Mouse (Mus musculus) forebrain, embryonic 11.5 days (tissue): ENCODE measurements at regions not wholly inside any gene's neighbourhood (a gene's known extent, or its start where the extent isn't known, plus 50 kb on each side); places are given as distances from the start of the nearest gene placed in this dataset.
A peak's percentile ranks its signal among the peaks of the same experiment; 100 is the strongest.

Experiments used
- ATAC-seq: fragments of 200-750 bp; cut with Nextera tagmentation; replicated peaks from 2 replicates; pipeline ENCODE4 v1.8.0; 2017; ENCODE audit warnings: moderate TSS enrichment; ENCODE audit not compliant: low FRiP score
- DNase-seq: peaks from one replicate; pipeline ENCODE4 v3.0.0-alpha.2; 2017; ENCODE audit warnings: low spot score
- H3K27ac ChIP-seq: fragments of 300-500 bp; sonication (generic); 2 replicates; pipeline ENCODE4 v1.5.1; 2014; ENCODE audit warnings: low read depth, low read length
- H3K27me3 ChIP-seq: fragments of 300-500 bp; sonication (generic); 2 replicates; pipeline ENCODE4 v1.6.1; 2014; ENCODE audit warnings: mild to moderate bottlenecking, low read length, mixed read lengths; ENCODE audit not compliant: control insufficient read depth, insufficient read depth
- H3K36me3 ChIP-seq: fragments of 300-500 bp; sonication (generic); 2 replicates; pipeline ENCODE4 v1.6.1; 2014; ENCODE audit warnings: mild to moderate bottlenecking, low read length, moderate library complexity, mixed read lengths; ENCODE audit not compliant: control insufficient read depth, insufficient read depth
- H3K4me1 ChIP-seq: fragments of 300-500 bp; sonication (generic); replicated peaks from 2 replicates; pipeline ENCODE4 v1.6.1; 2014; ENCODE audit warnings: low read length, mixed read lengths; ENCODE audit not compliant: control insufficient read depth, insufficient read depth
- H3K4me2 ChIP-seq: fragments of 300-500 bp; sonication (generic); 2 replicates; pipeline ENCODE4 v1.6.1; 2014; ENCODE audit warnings: low read depth, mild to moderate bottlenecking, low read length, moderate library complexity, mixed read lengths; ENCODE audit not compliant: severe bottlenecking
- H3K4me3 ChIP-seq: fragments of 300-500 bp; sonication (generic); 2 replicates; pipeline ENCODE4 v1.5.1; 2014; ENCODE audit warnings: low read depth, low read length
- H3K9ac ChIP-seq: fragments of 300-500 bp; sonication (generic); 2 replicates; pipeline ENCODE4 v1.6.1; 2014; ENCODE audit warnings: low read length
- H3K9me3 ChIP-seq: fragments of 300-500 bp; sonication (generic); 2 replicates; pipeline ENCODE4 v1.6.1; 2016; ENCODE audit warnings: low read length, mixed read lengths; ENCODE audit not compliant: control insufficient read depth
- WGBS: fragments of 180-500 bp; shearing (Covaris S2); extraction: QIAGEN DNeasy Blood & Tissue Kit; methylation state at CpG from one replicate; pipeline ENCODE4 v1.1.7; 2014; 5-methylcytosine and 5-hydroxymethylcytosine counted together

DNA sequence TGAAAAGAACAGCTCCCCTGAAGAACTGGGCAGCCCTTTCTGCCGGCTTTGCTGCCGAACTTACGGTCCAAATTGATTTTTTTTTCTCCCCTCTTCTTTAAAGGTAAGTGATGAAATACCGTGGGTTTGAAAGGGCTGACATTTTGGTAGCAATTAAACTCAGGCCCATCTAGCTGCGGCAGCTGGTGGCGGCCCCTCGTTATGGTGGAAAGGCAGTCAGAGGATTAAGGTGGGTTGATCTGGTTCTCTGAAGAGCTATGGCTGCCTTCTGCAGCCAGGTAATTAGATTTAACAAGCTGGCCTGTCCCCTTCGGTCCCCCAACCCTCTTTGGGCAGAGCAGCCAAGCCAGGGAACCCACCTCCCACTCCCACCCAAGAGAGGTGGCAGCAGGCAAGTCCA, 214.1 kb upstream of the Csf3r start:
- no peak overlapping the region for H3K4me2 ChIP-seq
- peaks cover 4% of the 10 kb centered on the region; the same call in 1 of the 2 replicates for H3K27me3 ChIP-seq
- H3K36me3 ChIP-seq = no peaks in the 10 kb centered on the region
- no peaks in the 10 kb centered on the region for H3K9me3 ChIP-seq
- no peak for ATAC-seq
- H3K9ac ChIP-seq = no peak overlapping the region
- H3K4me1 ChIP-seq = peaks cover 4% of the 10 kb centered on the region; the same call in 1 of the 2 replicates
- 21% methylated on average over 8 of the region's 8 CpGs for WGBS
- DNase-seq = no peak
- no peak overlapping the region for H3K4me3 ChIP-seq
- H3K27ac ChIP-seq = no peak overlapping the region

GRCm38 (mm10) chr4:125814311-125814710, 210.0 kb upstream of the Csf3r start:
- H3K4me2 ChIP-seq = no peak overlapping the region
- no peak overlapping the region for H3K9ac ChIP-seq
- no peak for DNase-seq
- 84% methylated on average over 12 of the region's 12 CpGs for WGBS
- ATAC-seq = no peak
- H3K9me3 ChIP-seq = no peaks in the 10 kb centered on the region
- peaks cover 2% of the 10 kb centered on the region; the same call in 1 of the 2 replicates for H3K27me3 ChIP-seq
- H3K27ac ChIP-seq = no peak overlapping the region
- peaks cover 6% of the 10 kb centered on the region; the same call in 1 of the 2 replicates for H3K4me1 ChIP-seq
- no peaks in the 10 kb centered on the region for H3K36me3 ChIP-seq
- no peak overlapping the region for H3K4me3 ChIP-seq

DNA sequence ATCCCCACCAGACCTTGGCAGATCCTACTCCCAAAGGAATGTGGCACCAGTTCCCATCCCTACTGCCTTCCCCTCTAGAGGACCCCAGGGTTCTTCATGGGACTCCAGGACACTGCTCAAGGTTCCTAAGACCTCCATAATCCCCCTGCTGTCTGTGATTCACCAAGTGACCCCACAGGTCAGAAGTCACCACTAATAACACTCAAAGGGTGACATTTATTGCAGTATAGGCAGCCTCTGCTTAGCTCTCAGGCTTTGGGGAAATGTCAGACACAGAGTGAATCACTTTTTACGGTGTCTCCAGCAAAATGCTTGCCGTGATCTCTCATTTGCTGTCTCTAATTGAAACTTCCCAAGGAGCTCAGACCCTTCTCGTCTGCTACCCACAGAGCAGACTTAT, 209.1 kb upstream of the Csf3r start:
- WGBS = 76% methylated on average over 3 of the region's 3 CpGs
- no peak overlapping the region for H3K9ac ChIP-seq
- ATAC-seq (no peak), DNase-seq (no peak)
- H3K27me3 ChIP-seq = peaks cover 2% of the 10 kb centered on the region; the same call in 1 of the 2 replicates
- no peak overlapping the region for H3K4me3 ChIP-seq
- H3K9me3 ChIP-seq = no peaks in the 10 kb centered on the region
- no peak overlapping the region for H3K4me2 ChIP-seq
- H3K4me1 ChIP-seq = peaks cover 3% of the 10 kb centered on the region; the same call in 1 of the 2 replicates
- no peak overlapping the region for H3K27ac ChIP-seq
- no peaks in the 10 kb centered on the region for H3K36me3 ChIP-seq

DNA sequence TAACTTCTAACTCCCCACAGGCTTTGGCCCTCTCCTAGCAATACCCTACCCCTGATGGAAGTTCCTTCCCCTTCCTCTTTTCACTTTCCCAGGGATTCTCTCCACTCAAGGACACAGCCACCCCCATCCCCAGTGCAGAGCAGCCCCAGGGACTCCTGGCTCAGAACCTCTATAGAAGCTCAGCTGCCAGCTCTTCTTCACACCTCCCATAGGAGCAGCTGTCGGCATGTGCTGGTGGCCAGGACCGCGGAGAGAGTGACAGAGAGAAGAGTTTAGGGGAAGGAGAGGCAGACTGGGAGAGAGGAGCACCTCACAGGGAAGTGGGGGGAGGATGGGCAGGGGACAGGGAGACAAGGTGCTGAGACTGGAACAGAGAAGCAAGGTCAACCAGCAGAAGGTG, 199.8 kb upstream of the Csf3r start:
- H3K4me3 ChIP-seq = no peak overlapping the region
- H3K4me1 ChIP-seq = no peaks in the 10 kb centered on the region
- no peak overlapping the region for H3K9ac ChIP-seq
- H3K27me3 ChIP-seq = no peaks in the 10 kb centered on the region
- no peaks in the 10 kb centered on the region for H3K9me3 ChIP-seq
- ATAC-seq = no peak
- DNase-seq = no peak
- WGBS = 80% methylated on average over 3 of the region's 3 CpGs
- no peak overlapping the region for H3K27ac ChIP-seq
- H3K4me2 ChIP-seq = no peak overlapping the region
- no peaks in the 10 kb centered on the region for H3K36me3 ChIP-seq

DNA sequence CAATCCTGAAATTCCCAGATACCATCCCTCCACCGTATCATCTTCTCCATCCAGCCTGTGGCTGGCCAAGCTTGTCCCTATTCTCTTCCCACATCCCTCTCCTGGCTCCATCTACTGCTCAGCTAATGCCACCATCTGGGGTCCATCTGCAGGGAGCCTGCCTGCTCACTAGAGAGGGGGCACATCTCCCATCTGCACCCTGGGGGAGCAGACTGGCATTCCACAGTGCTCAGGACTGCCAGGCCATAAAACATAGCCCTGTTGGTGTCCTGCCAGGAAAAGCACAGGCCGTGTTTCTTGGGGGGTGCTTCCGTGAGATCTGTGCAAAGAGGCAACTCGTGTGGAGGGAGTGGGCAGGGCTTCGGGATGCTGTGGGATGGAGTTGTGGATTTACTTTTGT, 197.9 kb upstream of the Csf3r start:
- H3K27me3 ChIP-seq = no peaks in the 10 kb centered on the region
- no peak overlapping the region for H3K4me2 ChIP-seq
- ATAC-seq (no peak), DNase-seq (no peak)
- no peaks in the 10 kb centered on the region for H3K36me3 ChIP-seq
- WGBS = 74% methylated on average over 5 of the region's 5 CpGs
- no peak overlapping the region for H3K27ac ChIP-seq
- H3K4me1 ChIP-seq = no peaks in the 10 kb centered on the region
- H3K4me3 ChIP-seq = no peak overlapping the region
- H3K9me3 ChIP-seq = no peaks in the 10 kb centered on the region
- H3K9ac ChIP-seq = no peak overlapping the region

GRCm38 (mm10) chr4:125835250-125835649, 189.1 kb upstream of the Csf3r start:
- peak; percentile 90 for DNase-seq
- 2% methylated on average over 8 of the region's 8 CpGs for WGBS
- Histone ChIP-seq H3K27ac (no peak overlapping the region), H3K4me2 (0 out of 2 replicates have a peak overlapping the region, but pooled peaks have one; percentile 6), H3K4me1 (no peaks in the 10 kb centered on the region), H3K9me3 (no peaks in the 10 kb centered on the region), H3K36me3 (no peaks in the 10 kb centered on the region), H3K4me3 (no peak overlapping the region), H3K9ac (no peak overlapping the region), H3K27me3 (no peaks in the 10 kb centered on the region)
- ATAC-seq = no peak

DNA sequence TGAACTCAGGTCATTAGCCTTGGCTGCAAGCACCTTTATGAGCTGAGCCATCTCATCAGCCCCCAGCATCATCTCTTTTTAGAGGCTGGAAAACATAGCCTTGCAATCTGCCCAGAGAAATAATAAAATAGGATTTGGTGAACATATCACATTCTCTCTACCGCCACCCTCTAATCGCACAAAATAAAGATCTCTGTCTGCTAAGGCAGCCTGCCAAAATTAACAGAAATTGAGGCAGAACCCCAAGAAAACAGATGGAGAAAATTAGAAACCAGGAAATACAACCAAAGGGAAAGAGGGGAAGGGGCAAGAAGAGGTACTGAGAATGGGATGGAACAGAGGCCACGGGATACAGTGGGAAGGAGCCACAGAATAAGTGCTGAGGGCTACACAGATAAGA, 176.8 kb upstream of the Csf3r start:
- WGBS = 96% methylated on average over 3 of the region's 3 CpGs
- H3K4me2 ChIP-seq = no peak overlapping the region
- no peak overlapping the region for H3K27ac ChIP-seq
- H3K27me3 ChIP-seq = no peaks in the 10 kb centered on the region
- no peak overlapping the region for H3K9ac ChIP-seq
- ATAC-seq = no peak
- H3K9me3 ChIP-seq = no peaks in the 10 kb centered on the region
- 0 out of 2 replicates have a peak, but pooled peaks cover 2% of the 10 kb centered on the region for H3K4me1 ChIP-seq
- H3K4me3 ChIP-seq = no peak overlapping the region
- no peaks in the 10 kb centered on the region for H3K36me3 ChIP-seq
- no peak for DNase-seq

DNA sequence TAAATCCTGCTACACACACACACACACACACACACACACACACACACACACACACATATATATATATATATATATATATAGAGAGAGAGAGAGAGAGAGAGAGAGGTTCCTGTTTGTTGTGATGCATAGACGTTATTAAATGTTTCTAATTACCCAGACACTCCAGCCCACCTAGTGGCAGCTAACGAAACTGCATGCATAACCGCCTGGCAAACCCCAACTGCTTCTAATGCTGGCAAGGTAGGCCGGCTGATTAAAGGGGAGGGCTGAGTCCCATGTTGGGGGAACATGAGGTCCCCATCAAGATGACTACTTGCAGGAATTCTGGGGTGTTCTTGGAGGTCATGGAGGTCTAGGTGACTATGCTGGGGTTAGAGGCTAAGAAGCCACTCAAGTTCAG, 174.1 kb upstream of the Csf3r start:
- no peak overlapping the region for H3K27ac ChIP-seq
- H3K9ac ChIP-seq = no peak overlapping the region
- DNase-seq (peak; percentile 81), ATAC-seq (no peak)
- WGBS = 7% methylated on average over 4 of the region's 4 CpGs
- H3K4me2 ChIP-seq = no peak overlapping the region
- no peaks in the 10 kb centered on the region for H3K36me3 ChIP-seq
- no peak overlapping the region for H3K4me3 ChIP-seq
- no peaks in the 10 kb centered on the region for H3K9me3 ChIP-seq
- H3K4me1 ChIP-seq = no peaks in the 10 kb centered on the region
- no peaks in the 10 kb centered on the region; the same call in 1 of the 2 replicates for H3K27me3 ChIP-seq

DNA sequence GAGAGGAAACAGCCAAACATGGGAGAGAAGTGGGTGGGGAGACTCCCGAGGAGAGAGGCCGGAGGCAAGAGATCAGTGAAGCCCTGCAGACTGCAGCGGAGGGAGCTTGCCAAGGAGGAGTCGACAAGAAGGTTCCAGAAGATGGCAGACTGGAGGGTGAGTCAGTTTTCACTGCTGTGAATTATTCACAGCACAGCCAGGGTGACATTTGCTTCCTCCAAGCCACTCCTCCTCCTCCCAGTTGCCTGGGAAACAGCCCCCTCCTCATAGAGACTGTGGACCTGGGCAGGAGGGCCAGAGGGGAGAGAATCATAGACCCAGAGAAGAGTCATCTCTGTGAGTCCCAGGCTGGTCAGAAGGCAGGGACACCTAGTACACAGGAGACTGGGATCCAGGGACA, 171.8 kb upstream of the Csf3r start:
- H3K9me3 ChIP-seq = no peaks in the 10 kb centered on the region
- no peak overlapping the region for H3K4me2 ChIP-seq
- no peak overlapping the region for H3K9ac ChIP-seq
- no peak overlapping the region for H3K4me3 ChIP-seq
- no peaks in the 10 kb centered on the region for H3K36me3 ChIP-seq
- no peaks in the 10 kb centered on the region; the same call in 1 of the 2 replicates for H3K27me3 ChIP-seq
- no peaks in the 10 kb centered on the region for H3K4me1 ChIP-seq
- 80% methylated on average over 4 of the region's 4 CpGs for whole genome bisulfite sequencing
- no peak overlapping the region for H3K27ac ChIP-seq
- no peak for ATAC-seq
- no peak for DNase-seq
